Comparison of ENCODE assay signal across 25 mouse cellular contexts in the genomic region with DNA sequence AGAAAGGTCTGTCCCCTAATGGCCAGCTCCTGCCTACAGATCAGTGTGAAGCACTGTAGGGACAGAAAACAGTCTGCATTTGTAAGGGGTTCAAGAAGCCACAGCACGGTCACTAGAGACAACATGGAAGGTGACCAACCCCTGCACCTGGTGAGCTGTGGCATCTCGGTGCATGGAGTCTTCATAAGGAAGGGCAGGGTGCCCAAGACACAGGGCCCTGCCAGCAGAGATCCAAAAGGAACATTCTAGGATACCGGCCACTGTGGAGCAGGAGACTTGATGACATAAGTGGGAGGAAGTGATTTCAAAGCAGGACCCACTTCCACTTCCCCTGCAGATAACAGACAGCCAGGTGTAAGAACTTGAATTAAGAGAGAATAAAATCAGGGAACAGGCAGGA.
"Had no signal": no experiment of that assay in that cellular context is flagged by ENCODE, and none has a peak within 500 bp of the region (broad histone marks: within the 10 kb centered on the region; RNA-seq: fewer than 3 reads in every experiment).

No protein-coding gene starts in this region.

- H3K36me3 ChIP-seq: embryonic facial prominence, embryonic 12.5 days; embryonic facial prominence, embryonic 13.5 days; embryonic facial prominence, embryonic 15.5 days; forebrain, embryonic 12.5 days; forebrain, embryonic 15.5 days had no signal

- H3K9me3 ChIP-seq: embryonic facial prominence, embryonic 10.5 days; embryonic facial prominence, embryonic 12.5 days; embryonic facial prominence, embryonic 13.5 days; embryonic facial prominence, embryonic 15.5 days; forebrain, embryonic 10.5 days; forebrain, embryonic 12.5 days; forebrain, embryonic 13.5 days; forebrain, embryonic 15.5 days had no signal

- H3K27me3 ChIP-seq: embryonic facial prominence, embryonic 12.5 days; embryonic facial prominence, embryonic 13.5 days; embryonic facial prominence, embryonic 15.5 days; forebrain, embryonic 12.5 days; forebrain, embryonic 13.5 days; forebrain, embryonic 15.5 days had no signal

- H3K4me3 ChIP-seq: embryonic facial prominence, embryonic 10.5 days; embryonic facial prominence, embryonic 12.5 days; embryonic facial prominence, embryonic 13.5 days; embryonic facial prominence, embryonic 15.5 days; erythroblast, embryonic 14.5 days; forebrain, embryonic 10.5 days; forebrain, embryonic 12.5 days; forebrain, embryonic 13.5 days; forebrain, embryonic 15.5 days; gastrocnemius, adult 2 months; heart, adult 2 months had no signal

- H3K4me1 ChIP-seq: forebrain, embryonic 12.5 days; forebrain, embryonic 13.5 days; forebrain, embryonic 15.5 days had no signal

- DNase-seq: cerebellum, adult 2 months; cerebellum, adult 8-10 months; cerebellum, adult 9-10 months; cerebellum, adult 9-11 months; cerebellum, postnatal 10 days; cerebellum, postnatal 14 days; cerebellum, postnatal 25 days; cerebellum, postnatal 36 days; embryo, embryonic 11 days; forebrain, postnatal 0 days; gastrocnemius, adult 2 months; gastrocnemius, postnatal 10 days; gastrocnemius, postnatal 14 days; gastrocnemius, postnatal 25 days; gastrocnemius, postnatal 36 days; heart, adult 2 months had no signal

- H3K27ac ChIP-seq: embryonic facial prominence, embryonic 10.5 days; embryonic facial prominence, embryonic 12.5 days; embryonic facial prominence, embryonic 13.5 days; embryonic facial prominence, embryonic 15.5 days; forebrain, embryonic 10.5 days; forebrain, embryonic 12.5 days; forebrain, embryonic 13.5 days; forebrain, embryonic 15.5 days; gastrocnemius, adult 2 months; heart, adult 2 months had no signal
